In the genomic region with DNA sequence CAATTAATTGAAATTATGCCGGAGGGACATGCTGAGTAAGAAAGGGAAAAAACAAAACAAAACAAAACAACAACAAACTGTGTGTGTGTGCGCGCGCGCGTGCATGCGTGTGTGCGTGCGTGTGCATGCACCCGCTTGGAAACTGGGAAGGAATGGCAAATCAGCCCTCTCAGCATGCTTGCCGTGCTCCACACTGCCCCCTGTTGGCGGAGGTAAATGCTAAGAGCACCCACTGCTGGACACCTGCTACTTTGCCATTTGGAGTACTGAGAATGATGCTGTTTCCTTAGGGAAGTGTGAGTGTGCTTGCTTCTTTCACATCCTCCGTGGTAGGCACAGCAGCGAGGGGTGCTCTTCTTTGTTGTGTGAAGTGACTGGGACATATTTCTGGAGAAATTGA, we compare ENCODE assay signal across 8 mouse cellular contexts.
DNase-seq lines count a peak whose midpoint lies in the region; ATAC-seq lines count a peak whose summit lies in the region.

No protein-coding gene starts in this region.

- DNase-seq in embryo, embryonic 10 days (ENCODE audit: low spot score), result peak; percentile 16
- DNase-seq in embryo, embryonic 10.5 days (ENCODE audit: low spot score), result no peak
- peak; percentile 23 for DNase-seq in right cerebral cortex, postnatal 14 days
- no peak for DNase-seq in right cerebral cortex, postnatal 36 days (ENCODE audit: low spot score in 2 of 2)
- DNase-seq in lung, postnatal 36 days, result peak; percentile 36
- peak; percentile 48 to 57 for DNase-seq in thymus, postnatal 36 days
- DNase-seq in kidney, adult 8-10 months, result no peak

- ATAC-seq in erythroid progenitor cell, adult 5-6 weeks (replicated peaks; ENCODE audit: low FRiP score, poor library complexity, severe bottlenecking), result no peak

Comparison
In these comparisons a context has a peak if more than half of its experiments do, and no peak if none do; other contexts are left out.
1. DNase-seq: peak in embryo, embryonic 10 days (single experiment), right cerebral cortex, postnatal 14 days (single experiment), lung, postnatal 36 days (single experiment) and thymus, postnatal 36 days (2 of 2); none in embryo, embryonic 10.5 days (single experiment), right cerebral cortex, postnatal 36 days (0 of 2) and kidney, adult 8-10 months (0 of 2).